Mouse (Mus musculus) olfactory bulb, adult 2 months (tissue): Measurements from ENCODE around the gene Syt8.

Source experiments
- CTCF ChIP-seq: fragments of 200-500 bp; IDR thresholded peaks from 2 replicates; pipeline ENCODE4 v1.5.1; 2012; ENCODE audit warnings: low read depth, mild to moderate bottlenecking, low read length, moderate library complexity; ENCODE audit not compliant: insufficient read depth
- POLR2A ChIP-seq: fragments of 200-500 bp; IDR thresholded peaks from 2 replicates; pipeline ENCODE4 v1.6.1; 2012; ENCODE audit warnings: mild to moderate bottlenecking, low read depth, low read length, moderate library complexity; ENCODE audit not compliant: insufficient read depth

GRCm38 (mm10) chr7:142394261-142395190 lies 40.1 kb upstream of the Syt8 start:
- TF ChIP-seq POLR2A (no peak), CTCF (no peak)
